Comparison of ENCODE assay signal across 10 mouse cellular contexts in genomic region chr9:70241411-70241961, GRCm38 (mm10). TPM values are rescaled to one million over a fixed set of nuclear protein-coding genes. Genes with fewer than 3 reads are reported as not detected.
DNase-seq lines count a peak whose midpoint lies in the region; ATAC-seq and TF ChIP-seq lines count a peak whose summit lies in the region.
"Had no signal": no experiment of that assay in that cellular context is flagged by ENCODE, and none has a peak within 500 bp of the region (broad histone marks: within the 10 kb centered on the region; RNA-seq: fewer than 3 reads in every experiment).

No protein-coding gene starts in this region.

- ATAC-seq in lung, embryonic 15.5 days (ENCODE audit: borderline replicate concordance, extremely low read depth, low FRiP score, low TSS enrichment), result peak; percentile 77
- ATAC-seq in hindbrain, embryonic 16.5 days, result no peak
- no peak for ATAC-seq in hindbrain, embryonic 11.5 days (ENCODE audit: low FRiP score)
- ATAC-seq: midbrain, embryonic 13.5 days had no signal

- H3K4me3 ChIP-seq in embryonic fibroblast, embryonic 13.5 days (ENCODE audit: insufficient read depth, low read length), result no peak overlapping the region
- H3K4me3 ChIP-seq in lung, embryonic 15.5 days, result no peak overlapping the region
- no peak overlapping the region for H3K4me3 ChIP-seq in hindbrain, embryonic 16.5 days (ENCODE audit: low read length)
- H3K4me3 ChIP-seq in hindbrain, embryonic 11.5 days (ENCODE audit: low read depth, low read length), result no peak overlapping the region
- H3K4me3 ChIP-seq: midbrain, embryonic 13.5 days had no signal

- TF ChIP-seq CTCF in embryonic fibroblast, embryonic 13.5 days (IDR thresholded peaks at IDR 0.05; ENCODE audit: borderline replicate concordance, insufficient read depth, low read length), result no peak

- TF ChIP-seq POLR2A in embryonic fibroblast, embryonic 13.5 days (IDR thresholded peaks at IDR 0.05; ENCODE audit: low read depth, low read length), result no peak

- H3K4me1 ChIP-seq in embryonic fibroblast, embryonic 13.5 days (ENCODE audit: control insufficient read depth, insufficient read depth, low read length), result peaks cover 16% of the 10 kb centered on the region
- H3K4me1 ChIP-seq in lung, embryonic 15.5 days, result peaks cover 75% of the 10 kb centered on the region
- H3K4me1 ChIP-seq in hindbrain, embryonic 16.5 days (ENCODE audit: control insufficient read depth, insufficient read depth, low read depth, low read length), result no peaks in the 10 kb centered on the region
- no peaks in the 10 kb centered on the region for H3K4me1 ChIP-seq in hindbrain, embryonic 11.5 days (replicated peaks; ENCODE audit: control insufficient read depth, insufficient read depth, low read length)
- H3K4me1 ChIP-seq: midbrain, embryonic 13.5 days had no signal

- no peaks in the 10 kb centered on the region for H3K36me3 ChIP-seq in lung, embryonic 15.5 days
- no peaks in the 10 kb centered on the region for H3K36me3 ChIP-seq in hindbrain, embryonic 16.5 days (ENCODE audit: control insufficient read depth, insufficient read depth, low read length)
- no peaks in the 10 kb centered on the region for H3K36me3 ChIP-seq in hindbrain, embryonic 11.5 days (ENCODE audit: control insufficient read depth, insufficient read depth, low read length)
- H3K36me3 ChIP-seq: midbrain, embryonic 13.5 days had no signal

- H3K9ac ChIP-seq in lung, embryonic 15.5 days, result no peak overlapping the region
- no peak overlapping the region for H3K9ac ChIP-seq in hindbrain, embryonic 16.5 days (ENCODE audit: low read depth, low read length)
- H3K9ac ChIP-seq in hindbrain, embryonic 11.5 days (ENCODE audit: low read depth, low read length), result no peak overlapping the region
- H3K9ac ChIP-seq: midbrain, embryonic 13.5 days had no signal

- peak overlapping the region; percentile 23 for H3K4me2 ChIP-seq in lung, embryonic 15.5 days
- H3K4me2 ChIP-seq in hindbrain, embryonic 16.5 days (ENCODE audit: low read length), result no peak overlapping the region
- H3K4me2 ChIP-seq in hindbrain, embryonic 11.5 days (replicated peaks; ENCODE audit: low read depth, low read length), result no peak overlapping the region
- H3K4me2 ChIP-seq: midbrain, embryonic 13.5 days had no signal

- peak overlapping the region; percentile 78 for H3K27ac ChIP-seq in embryonic fibroblast, embryonic 13.5 days (ENCODE audit: insufficient read depth, low read length)
- peak overlapping the region; percentile 84 for H3K27ac ChIP-seq in lung, embryonic 15.5 days
- no peak overlapping the region for H3K27ac ChIP-seq in hindbrain, embryonic 16.5 days (ENCODE audit: low read depth, low read length)
- H3K27ac ChIP-seq in hindbrain, embryonic 11.5 days (ENCODE audit: low read depth, low read length), result no peak overlapping the region
- H3K27ac ChIP-seq: midbrain, embryonic 13.5 days had no signal

- H3K27me3 ChIP-seq in lung, embryonic 15.5 days, result no peaks in the 10 kb centered on the region
- H3K27me3 ChIP-seq in hindbrain, embryonic 16.5 days (replicated peaks; ENCODE audit: control insufficient read depth, insufficient read depth, low read length), result no peaks in the 10 kb centered on the region
- no peaks in the 10 kb centered on the region for H3K27me3 ChIP-seq in hindbrain, embryonic 11.5 days (ENCODE audit: control insufficient read depth, insufficient read depth, low read length)
- H3K27me3 ChIP-seq: midbrain, embryonic 13.5 days had no signal

- WGBS in lung, embryonic 15.5 days, result 26% methylated on average over 8 of the region's 8 CpGs
- 75% methylated on average over 8 of the region's 8 CpGs for WGBS in hindbrain, embryonic 16.5 days
- WGBS in hindbrain, embryonic 11.5 days, result 73% methylated on average over 8 of the region's 8 CpGs

- no peaks in the 10 kb centered on the region for H3K9me3 ChIP-seq in lung, embryonic 15.5 days
- no peaks in the 10 kb centered on the region for H3K9me3 ChIP-seq in hindbrain, embryonic 16.5 days (ENCODE audit: control insufficient read depth, low read length)
- no peaks in the 10 kb centered on the region for H3K9me3 ChIP-seq in hindbrain, embryonic 11.5 days (ENCODE audit: control insufficient read depth, low read length)
- H3K9me3 ChIP-seq: midbrain, embryonic 13.5 days had no signal

- DNase-seq in CD4-positive helper T cell, adult 2 months (ENCODE audit: low read depth, low spot score), result peak; percentile 16
- peak; percentile 59 to 70 for DNase-seq in kidney, postnatal 36 days
- no peak for DNase-seq in adrenal gland, postnatal 36 days
- DNase-seq in right cerebral cortex, postnatal 10 days (ENCODE audit: low spot score in 2 of 2), result no peak
- no peak for DNase-seq in hindbrain, embryonic 11.5 days (ENCODE audit: low spot score)
- DNase-seq: cerebellum, adult 11 months had no signal

RNA-seq across cellular contexts. Expression of gene Myo1e, which starts 34.3 kb away (rescaled TPM):
- polyA plus RNA-seq in embryonic fibroblast, embryonic 13.5 days (2011; ENCODE audit: insufficient read length, low read depth, missing spikeins), result 43.6 TPM in 2 replicates
- 36.3 and 40.3 TPM in 2 replicates for polyA plus RNA-seq in lung, embryonic 15.5 days (2015; fragmentation: Nextera tagmentation; extraction: Ambion mirVana)
- total RNA-seq in adrenal gland, postnatal 36 days (2021), result 10 to 100 TPM; 20.6 to 26.8 TPM
- 7.5 and 10.9 TPM in 2 replicates for polyA plus RNA-seq in hindbrain, embryonic 16.5 days (2015; fragmentation: Nextera tagmentation; extraction: Ambion mirVana)
- 10.0 and 10.8 TPM in 2 replicates for polyA plus RNA-seq in hindbrain, embryonic 11.5 days (2014; fragmentation: Nextera tagmentation; extraction: Ambion mirVana)

Comparison
In these comparisons a context has a peak if more than half of its experiments do, and no peak if none do; other contexts are left out.
1. DNase-seq: peak in CD4-positive helper T cell, adult 2 months (single experiment) and kidney, postnatal 36 days (2 of 2); none in adrenal gland, postnatal 36 days (0 of 2), right cerebral cortex, postnatal 10 days (0 of 2) and hindbrain, embryonic 11.5 days (single experiment).
2. H3K27ac ChIP-seq: peak in embryonic fibroblast, embryonic 13.5 days (single experiment) and lung, embryonic 15.5 days (single experiment); none in hindbrain, embryonic 16.5 days (single experiment) and hindbrain, embryonic 11.5 days (single experiment).